Mouse (Mus musculus): Measurements from ENCODE around the gene Thap3.

Gene Thap3

DNA sequence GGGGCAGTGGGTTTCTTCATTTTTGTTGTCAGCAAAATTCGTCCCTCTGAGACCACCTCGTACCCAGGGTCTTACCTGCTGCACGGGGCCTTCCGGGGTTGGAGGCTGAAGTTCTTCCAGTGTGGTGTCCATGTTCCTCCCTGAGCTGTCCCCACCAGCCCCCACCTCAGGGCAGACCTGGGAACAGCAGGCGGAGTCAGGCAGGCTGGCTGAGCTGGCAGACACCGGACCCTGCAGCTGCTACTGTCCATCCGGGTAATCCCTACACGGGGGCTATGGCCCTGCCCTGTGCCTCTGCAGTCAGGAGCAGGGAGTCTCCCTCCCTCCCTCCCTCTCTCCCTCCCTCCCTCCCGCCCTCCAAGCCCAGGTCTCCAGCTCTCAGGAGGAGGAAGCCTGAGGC lies 5.2 kb downstream of the Thap3 start:
- DNase-seq (ENCODE audit: low spot score), result no peak

DNA sequence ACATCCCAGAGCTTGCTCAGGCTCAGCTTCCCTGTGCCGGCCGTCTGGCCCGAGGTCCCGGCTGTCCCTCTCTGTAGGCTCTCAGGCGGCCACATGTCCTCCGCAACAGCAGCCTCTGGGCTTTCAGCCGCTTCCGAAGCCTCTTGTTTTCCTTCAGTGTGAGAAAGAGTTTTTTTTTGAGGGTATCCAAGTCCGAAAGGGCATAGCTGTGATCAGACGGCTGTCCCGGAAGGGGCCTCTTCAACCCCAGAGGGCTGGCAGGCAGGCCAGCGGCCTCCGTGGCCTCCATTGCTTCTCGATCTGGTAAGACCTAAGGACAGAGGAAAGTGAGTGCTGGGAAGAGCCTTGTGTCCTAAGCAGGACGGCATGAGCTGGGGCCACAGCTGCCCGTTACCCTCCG lies 5.8 kb downstream of the Thap3 start:
- no peak for DNase-seq (ENCODE audit: low spot score)

DNA sequence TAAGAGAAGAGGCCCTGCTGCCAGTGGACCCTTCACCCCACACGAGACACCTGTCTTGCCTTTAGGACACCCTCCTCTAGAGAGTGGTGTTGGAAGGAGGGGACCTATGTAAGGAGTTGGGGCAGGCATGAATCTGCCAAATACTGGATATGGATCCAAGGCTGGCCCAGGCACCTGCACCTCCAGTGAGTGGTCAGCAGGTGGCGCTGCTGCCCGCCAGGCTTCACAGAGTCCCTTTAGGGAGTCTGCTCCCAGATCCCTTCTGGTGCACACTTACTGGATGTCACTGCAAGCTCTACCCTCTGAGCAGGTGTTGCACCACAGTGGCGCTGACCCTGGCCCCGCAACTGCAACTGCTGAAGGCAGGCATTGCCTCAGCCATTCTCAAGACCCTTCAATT lies 7.4 kb downstream of the Thap3 start:
- peak; percentile 77 for DNase-seq (ENCODE audit: low spot score)

- no peak for DNase-seq (ENCODE audit: low spot score)
These were observed 8.1 kb downstream of the Thap3 start for GRCm38 (mm10) chr4:151980699-151981098.

DNA sequence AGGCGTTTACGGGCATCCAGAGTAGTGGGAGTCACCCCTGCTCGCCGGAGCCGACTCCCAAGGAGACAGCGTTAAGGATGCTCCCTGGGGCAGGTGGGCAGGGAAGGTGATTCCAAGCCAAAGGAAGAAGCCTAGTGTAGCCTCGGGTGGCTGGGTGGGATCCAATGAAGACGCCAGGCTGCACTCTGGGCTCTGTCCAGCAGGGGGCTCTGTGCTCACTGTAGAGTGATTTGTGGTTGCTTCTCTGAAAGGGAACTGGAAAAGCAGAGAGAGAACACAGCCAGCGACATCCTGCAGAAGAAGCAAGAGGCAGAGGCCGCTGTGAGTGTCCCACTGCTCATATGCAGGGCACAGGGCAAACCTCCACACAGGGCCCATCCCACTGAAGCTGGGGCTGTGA lies 11.0 kb downstream of the Thap3 start:
- DNase-seq (ENCODE audit: low spot score), result peak; percentile 76

DNA sequence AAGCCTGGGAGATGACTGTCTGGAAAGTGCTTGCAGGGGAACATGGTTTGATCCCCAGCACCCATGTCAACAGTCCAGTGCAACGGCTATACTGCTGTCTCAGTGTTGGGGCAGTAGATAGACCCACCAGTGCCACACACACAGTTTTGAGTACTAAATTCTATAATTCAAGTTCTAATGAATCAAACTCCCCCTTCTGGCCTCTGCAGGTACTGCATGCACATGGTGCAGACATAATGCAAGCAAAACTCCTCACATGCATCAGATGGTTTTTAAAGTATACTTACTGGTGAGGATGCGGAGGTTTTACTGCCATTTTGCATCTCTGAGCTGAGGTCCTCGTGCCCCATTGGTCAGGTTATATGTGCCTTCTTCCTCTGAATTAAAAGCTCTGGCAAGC lies 13.4 kb downstream of the Thap3 start:
- peak; percentile 31 for DNase-seq (ENCODE audit: low spot score)

DNA sequence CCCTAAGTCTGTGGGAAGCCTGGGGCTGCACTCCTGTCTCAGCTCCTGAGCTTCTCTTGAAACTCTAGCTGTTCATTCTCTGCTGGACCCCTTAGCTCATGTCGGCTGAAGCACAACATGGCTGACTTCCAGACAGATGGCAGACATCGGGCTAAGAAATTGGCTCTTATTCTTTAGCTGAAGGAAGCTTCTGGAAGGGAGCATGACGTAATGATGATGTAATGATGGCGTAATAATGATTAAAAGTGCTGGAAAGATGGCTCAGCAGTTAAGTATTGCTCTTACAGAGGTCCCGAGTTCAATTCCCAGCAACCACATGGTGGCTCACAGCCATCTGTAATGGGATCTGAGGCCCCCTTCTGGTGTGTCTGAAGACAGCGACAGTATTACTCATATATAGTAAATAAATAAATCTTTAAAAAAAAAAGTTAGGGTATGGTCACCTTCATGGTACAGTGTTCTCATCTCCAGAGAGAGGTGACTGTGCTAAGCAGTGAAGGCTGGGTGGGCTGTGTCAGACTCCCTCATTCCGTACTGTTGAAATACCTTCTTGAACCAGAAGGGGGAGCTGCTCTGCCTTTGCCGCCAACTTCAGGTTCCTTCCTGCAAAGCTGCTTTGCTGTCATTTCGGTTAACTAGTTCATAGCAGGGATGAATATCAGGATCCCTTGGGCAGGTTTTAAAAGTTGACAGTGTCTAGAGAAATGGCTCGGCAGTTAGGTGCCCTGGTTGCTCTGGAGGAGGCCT lies 16.4 kb downstream of the Thap3 start:
- DNase-seq (ENCODE audit: low spot score), result peak; percentile 21

- DNase-seq (ENCODE audit: low spot score), result no peak
These were observed 20.4 kb downstream of the Thap3 start for GRCm38 (mm10) chr4:151968204-151968921.

GRCm38 (mm10) chr4:151962817-151963216 lies 26.0 kb downstream of the Thap3 start:
- DNase-seq (ENCODE audit: low spot score), result no peak

DNA sequence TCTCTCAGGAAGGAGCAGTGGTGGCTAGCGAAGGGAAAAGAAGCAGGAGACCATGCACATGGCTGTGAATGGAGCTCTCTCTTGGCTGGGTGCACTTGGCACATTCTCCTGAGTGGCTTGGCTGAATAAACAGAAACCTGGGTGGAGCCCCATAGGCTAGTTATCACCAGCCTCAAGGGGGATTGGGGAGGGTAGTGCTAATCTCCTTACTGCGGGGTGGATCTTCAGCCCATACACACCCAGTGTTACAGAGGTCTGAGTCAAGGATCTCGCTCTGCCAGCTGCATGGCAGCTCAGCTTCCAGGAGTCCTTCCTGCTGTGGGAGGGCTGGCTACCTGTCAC lies 28.3 kb downstream of the Thap3 start:
- no peak for DNase-seq (ENCODE audit: low spot score)

- no peak for DNase-seq (ENCODE audit: low spot score)
These were observed 28.8 kb downstream of the Thap3 start for GRCm38 (mm10) chr4:151959849-151960512.

- no peak for DNase-seq (ENCODE audit: low spot score)
These were observed 31.0 kb downstream of the Thap3 start for GRCm38 (mm10) chr4:151957584-151958315.

DNA sequence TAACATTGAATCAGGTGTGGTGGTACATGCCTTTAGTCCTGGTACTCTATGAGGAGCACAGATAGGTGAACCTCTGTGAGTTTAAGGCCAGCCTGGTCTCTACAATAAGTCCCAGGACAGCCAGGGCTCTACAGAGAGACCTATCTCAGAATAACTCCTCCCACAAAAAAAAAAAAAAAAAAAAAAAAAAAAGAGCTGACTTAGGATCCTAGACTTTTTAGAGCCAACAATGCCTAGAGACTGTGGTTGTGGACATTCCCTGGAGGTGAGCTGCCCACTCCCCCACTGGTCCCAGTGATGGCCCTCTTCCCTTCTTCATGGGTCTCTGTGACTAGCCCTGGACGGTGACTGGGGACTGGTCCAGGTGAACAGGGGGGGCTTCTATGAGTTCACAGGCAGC lies 33.0 kb downstream of the Thap3 start:
- no peak for DNase-seq (ENCODE audit: low spot score)

- DNase-seq (ENCODE audit: low spot score), result no peak
These were observed 35.6 kb downstream of the Thap3 start for GRCm38 (mm10) chr4:151953209-151953608.

DNA sequence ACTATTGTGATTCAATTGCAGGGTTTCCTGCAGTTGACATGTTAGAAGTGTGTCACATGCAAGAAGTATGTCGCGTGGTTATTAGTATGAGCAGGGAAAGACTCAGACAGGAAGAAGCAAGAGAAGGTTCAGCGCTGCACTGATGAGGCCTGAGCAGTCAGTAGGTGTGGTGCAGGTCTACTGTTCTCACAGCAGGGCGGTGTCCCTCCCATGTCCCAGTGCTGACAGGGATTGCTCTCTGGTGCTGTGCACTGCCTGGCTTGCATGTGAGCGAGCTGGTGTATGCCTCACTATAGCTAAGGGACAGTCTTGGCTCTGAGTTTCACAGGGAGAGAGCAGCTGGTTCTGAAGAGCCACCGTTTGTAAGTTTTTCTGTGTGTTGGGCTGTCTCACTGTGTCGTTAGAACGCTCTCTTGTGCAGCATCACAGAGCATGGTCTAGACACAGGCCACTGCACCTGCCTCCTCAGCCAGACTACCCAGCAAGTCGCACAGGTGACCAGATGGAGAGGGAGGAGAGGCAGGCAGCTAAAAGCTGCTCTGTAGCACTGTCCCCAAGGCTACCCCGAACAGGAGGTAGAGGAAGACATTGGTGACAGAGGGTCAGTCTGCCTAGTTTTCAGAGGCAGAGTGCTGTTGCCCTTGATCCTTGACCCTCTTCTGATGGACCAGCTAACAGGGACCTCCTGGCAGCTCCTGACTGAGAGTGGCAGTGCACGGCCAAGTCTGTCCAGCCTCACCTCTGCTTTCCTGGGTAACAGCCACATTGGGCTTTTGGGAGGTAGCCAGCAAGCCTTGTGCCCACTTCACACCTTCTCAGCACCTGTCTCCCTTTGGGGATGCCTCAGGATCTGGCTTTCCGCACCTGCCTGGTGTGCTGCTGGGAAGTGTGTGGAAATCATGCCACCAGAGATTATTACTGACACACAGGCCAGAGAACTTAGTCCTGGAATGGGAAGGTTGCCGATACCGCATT lies 40.0 kb downstream of the Thap3 start:
- no peak for DNase-seq (ENCODE audit: low spot score)

GRCm38 (mm10) chr4:151946211-151946610 lies 42.6 kb downstream of the Thap3 start:
- DNase-seq (ENCODE audit: low spot score), result no peak

DNA sequence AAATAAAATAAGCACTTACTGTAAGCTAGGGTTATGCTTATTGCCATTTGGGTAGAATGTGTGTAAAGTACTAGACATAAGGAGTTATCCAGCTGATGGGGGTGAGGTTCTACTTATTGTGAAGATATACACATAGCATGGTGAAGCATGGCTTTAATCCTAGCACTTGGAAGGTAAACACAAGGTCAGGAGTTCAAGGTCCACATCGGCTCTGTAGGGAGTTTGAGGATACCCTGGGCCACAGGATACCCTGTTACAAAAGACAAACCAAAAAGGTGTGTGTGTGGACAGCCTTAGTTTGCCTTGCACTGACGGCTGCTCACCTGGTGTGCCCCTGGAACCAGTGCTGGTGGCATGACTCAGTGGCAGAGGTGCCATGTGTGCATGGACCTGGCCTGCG lies 50.7 kb downstream of the Thap3 start:
- no peak for DNase-seq (ENCODE audit: low spot score)

DNA sequence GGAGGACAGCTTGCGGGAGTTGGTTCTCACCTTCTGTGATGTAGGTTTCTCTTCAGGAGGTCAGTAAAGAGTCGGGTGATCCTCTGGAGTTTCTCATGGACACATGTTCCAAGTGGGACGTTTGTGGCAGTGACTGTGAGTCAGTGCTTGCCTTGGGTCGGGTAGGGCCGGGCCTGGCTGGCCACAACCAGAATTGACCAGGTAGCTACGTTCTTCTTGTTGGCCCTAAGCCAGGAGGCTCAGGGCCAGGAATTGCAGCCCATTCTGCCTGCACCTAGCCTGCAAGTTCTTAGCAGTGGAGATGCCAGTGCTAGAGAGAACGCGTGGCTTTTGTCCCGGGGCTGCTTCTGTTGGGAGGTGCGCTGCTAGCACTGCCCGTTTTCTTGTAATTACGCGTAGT lies 51.4 kb downstream of the Thap3 start:
- DNase-seq (ENCODE audit: low spot score), result no peak

DNA sequence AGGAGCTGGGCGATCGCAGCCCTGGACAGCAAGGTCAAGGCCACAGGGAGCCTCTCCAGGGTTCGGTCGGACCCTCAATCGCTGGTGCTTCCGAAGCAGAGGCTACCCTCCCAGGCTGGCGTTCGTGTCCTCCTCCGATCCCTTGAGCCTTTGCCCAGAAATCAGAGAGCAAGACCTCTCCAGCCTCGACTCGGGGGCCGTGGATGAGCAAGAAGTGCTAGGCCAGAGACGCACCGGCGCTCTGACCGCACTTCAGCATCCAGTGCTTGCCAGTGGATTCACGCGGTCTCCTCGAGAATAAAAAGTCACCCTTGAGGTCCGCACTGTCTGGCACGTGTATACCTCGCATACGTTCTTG lies 54.6 kb downstream of the Thap3 start:
- no peak for DNase-seq (ENCODE audit: low spot score)

- DNase-seq (ENCODE audit: low spot score), result peak; percentile 98
These were observed 55.1 kb downstream of the Thap3 start, which contains the start of gene Dnajc11 for GRCm38 (mm10) chr4:151933505-151934214. TSS of gene Dnajc11 (plus strand) at chr4:151933691.

Data from T-cell, adult 2 months (primary cell).